Mouse (Mus musculus): ENCODE measurements around the gene AL732309.1.

Gene AL732309.1

GRCm38 (mm10) chr2:25224492-25224765, 22.2 kb downstream of the AL732309.1 start, which contains the start of gene Tubb4b:
Gene Tubb4b, minus strand, starts transcription at chr2:25224702.
- in situ Hi-C loops (cut with MboI; ENCODE audit: unreplicated experiment in 2 of 2) = no loop called here

- in situ Hi-C loops (cut with MboI; ENCODE audit: unreplicated experiment in 2 of 2) = no loop called here
These were observed 22.8 kb downstream of the AL732309.1 start for GRCm38 (mm10) chr2:25223681-25224491.

GRCm38 (mm10) chr2:25221331-25221772, 25.3 kb downstream of the AL732309.1 start:
- in situ Hi-C loops (cut with MboI; ENCODE audit: unreplicated experiment in 2 of 2) = no loop called here

- in situ Hi-C loops (cut with MboI; ENCODE audit: unreplicated experiment in 2 of 2) = no loop called here
These were observed 28.2 kb downstream of the AL732309.1 start, which contains the start of gene Fam166a for GRCm38 (mm10) chr2:25218445-25218844. Gene Fam166a, plus strand, starts transcription at chr2:25218745.

- in situ Hi-C loops (cut with MboI; ENCODE audit: unreplicated experiment in 2 of 2) = no loop called here
These were observed 29.0 kb downstream of the AL732309.1 start for GRCm38 (mm10) chr2:25217666-25218065.

GRCm38 (mm10) chr2:25214444-25214843, 32.2 kb downstream of the AL732309.1 start, which contains the start of gene Stpg3:
Gene Stpg3, minus strand, starts transcription at chr2:25214637.
- in situ Hi-C loops (cut with MboI; ENCODE audit: unreplicated experiment in 2 of 2) = no loop called here

GRCm38 (mm10) chr2:25213266-25213865, 33.3 kb downstream of the AL732309.1 start:
- in situ Hi-C loops (cut with MboI; ENCODE audit: unreplicated experiment in 2 of 2) = no loop called here

GRCm38 (mm10) chr2:25211121-25211670, 35.5 kb downstream of the AL732309.1 start, which contains the start of gene Nelfb:
Gene Nelfb, minus strand, starts transcription at chr2:25211489.
- in situ Hi-C loops (cut with MboI; ENCODE audit: unreplicated experiment in 2 of 2) = no loop called here

- in situ Hi-C loops (cut with MboI; ENCODE audit: unreplicated experiment in 2 of 2) = no loop called here
These were observed 36.0 kb downstream of the AL732309.1 start for GRCm38 (mm10) chr2:25210686-25211085.

- in situ Hi-C loops (cut with MboI; ENCODE audit: unreplicated experiment in 2 of 2) = no loop called here
These were observed 39.1 kb downstream of the AL732309.1 start for GRCm38 (mm10) chr2:25207593-25207992.

- in situ Hi-C loops (cut with MboI; ENCODE audit: unreplicated experiment in 2 of 2) = no loop called here
These were observed 42.9 kb downstream of the AL732309.1 start for GRCm38 (mm10) chr2:25203631-25204214.

- in situ Hi-C loops (cut with MboI; ENCODE audit: unreplicated experiment in 2 of 2) = no loop called here
These were observed 46.0 kb downstream of the AL732309.1 start for GRCm38 (mm10) chr2:25200631-25201030.

- in situ Hi-C loops (cut with MboI; ENCODE audit: unreplicated experiment in 2 of 2) = loop anchor here in 1 of 2 experiments (10.0 kb wide), 1 partner anchor 57 kb away; the partner anchor contains the start of gene Tmem203
These were observed 48.7 kb downstream of the AL732309.1 start for GRCm38 (mm10) chr2:25197946-25198345.

- in situ Hi-C loops (cut with MboI; ENCODE audit: unreplicated experiment in 2 of 2) = loop anchor here in 1 of 2 experiments (10.0 kb wide), 1 partner anchor 58 kb away; the partner anchor contains the start of gene Tmem203
These were observed 49.5 kb downstream of the AL732309.1 start for GRCm38 (mm10) chr2:25197191-25197590.

- in situ Hi-C loops (cut with MboI; ENCODE audit: unreplicated experiment in 2 of 2) = loop anchor here in 1 of 2 experiments (10.0 kb wide), 1 partner anchor 58 kb away; the partner anchor contains the start of gene Tmem203
These were observed 50.3 kb downstream of the AL732309.1 start, which contains the start of gene Tor4a for GRCm38 (mm10) chr2:25196172-25196954. Gene Tor4a, minus strand, starts transcription at chr2:25196886.

GRCm38 (mm10) chr2:25195211-25196156, 51.2 kb downstream of the AL732309.1 start:
- in situ Hi-C loops (cut with MboI; ENCODE audit: unreplicated experiment in 2 of 2) = loop anchor here in 1 of 2 experiments (10.0 kb wide), 1 partner anchor 59 kb away; the partner anchor contains the start of gene Tmem203

All from v-Abl transformed pro-B cells (cell line).